Mouse (Mus musculus) intestine, postnatal 0 days (tissue): Measurements from ENCODE around the gene Sugp2. TPM values are rescaled to one million over a fixed set of nuclear protein-coding genes. Genes with fewer than 3 reads are reported as not detected.

Experiments used
- ATAC-seq: fragments of 200-750 bp; cut with Nextera tagmentation; 2 replicates; pipeline ENCODE4 v1.8.0; 2017; ENCODE audit warnings: mild to moderate bottlenecking, moderate TSS enrichment, moderate library complexity
- H3K27ac ChIP-seq: fragments of 300-500 bp; sonication (generic); 2 replicates; pipeline ENCODE4 v1.5.1; 2014; ENCODE audit warnings: mild to moderate bottlenecking, low read depth, low read length, moderate library complexity
- H3K27me3 ChIP-seq: fragments of 300-500 bp; sonication (generic); replicated peaks from 2 replicates; pipeline ENCODE4 v1.6.1; 2014; ENCODE audit warnings: low read length, mixed read lengths; ENCODE audit not compliant: control insufficient read depth, insufficient read depth
- H3K36me3 ChIP-seq: fragments of 300-500 bp; sonication (generic); 2 replicates; pipeline ENCODE4 v1.6.1; 2014; ENCODE audit warnings: mild to moderate bottlenecking, moderate library complexity; ENCODE audit not compliant: control insufficient read depth, insufficient read depth
- H3K4me1 ChIP-seq: fragments of 300-500 bp; sonication (generic); replicated peaks from 2 replicates; pipeline ENCODE4 v1.6.1; 2014; ENCODE audit warnings: antibody characterized with exemption, low read length, mixed read lengths; ENCODE audit not compliant: control insufficient read depth, insufficient read depth
- H3K4me2 ChIP-seq: fragments of 300-500 bp; sonication (generic); replicated peaks from 2 replicates; pipeline ENCODE4 v1.6.1; 2014; ENCODE audit warnings: low read depth, mild to moderate bottlenecking, moderate library complexity
- H3K4me3 ChIP-seq: fragments of 300-500 bp; sonication (generic); 2 replicates; pipeline ENCODE4 v1.5.1; 2014; ENCODE audit warnings: low read depth, low read length
- H3K9ac ChIP-seq: fragments of 300-500 bp; sonication (generic); 2 replicates; pipeline ENCODE4 v1.6.1; 2014; ENCODE audit warnings: mild to moderate bottlenecking, low read depth, low read length
- H3K9me3 ChIP-seq: fragments of 300-500 bp; sonication (generic); 2 replicates; pipeline ENCODE4 v1.6.1; 2016; ENCODE audit warnings: mixed run types; ENCODE audit not compliant: control insufficient read depth
- CTCF ChIP-seq: sonication (generic); IDR thresholded peaks from 2 replicates; pipeline ENCODE4 v1.5.1; 2016; ENCODE audit warnings: low read depth, mild to moderate bottlenecking, control low read depth, antibody characterized with exemption, moderate library complexity
- WGBS: fragments of 180-500 bp; shearing (Covaris S2); extraction: QIAGEN DNeasy Blood & Tissue Kit; methylation state at CpG from one replicate; pipeline ENCODE4 v1.1.7; 2014; 5-methylcytosine and 5-hydroxymethylcytosine counted together
- polyA plus RNA-seq: library from polyadenylated mRNA; unstranded; fragments of >200 nt; fragmentation: Nextera tagmentation; extraction: Ambion mirVana; gene quantifications from 2 replicates; pipeline ENCODE4 v1.2.1, GENCODE M21; 2015

Sugp2 gene
- polyA plus RNA-seq, 1 experiment from 2014 or later, result 8.0 TPM

- no peak for ATAC-seq
- Histone ChIP-seq H3K4me1 (peaks cover 6% of the 10 kb centered on the region; the same call in 1 of the 2 replicates), H3K4me3 (no peak overlapping the region), H3K4me2 (no peak overlapping the region), H3K36me3 (no peaks in the 10 kb centered on the region; the same call in 1 of the 2 replicates), H3K27ac (no peak overlapping the region), H3K9me3 (no peaks in the 10 kb centered on the region), H3K27me3 (no peaks in the 10 kb centered on the region), H3K9ac (no peak overlapping the region)
- WGBS, result 50% methylated on average over 5 of the region's 5 CpGs
- peak; percentile 74 for TF ChIP-seq CTCF
These were observed 33.8 kb upstream of the Sugp2 start for GRCm38 (mm10) chr8:70200098-70200681.

- H3K27ac ChIP-seq, result no peak overlapping the region
- no peak overlapping the region for H3K9ac ChIP-seq
- 67% methylated on average over 3 of the region's 3 CpGs for WGBS
These were observed 32.6 kb upstream of the Sugp2 start for GRCm38 (mm10) chr8:70201417-70201816.

GRCm38 (mm10) chr8:70203072-70203471 lies 31.0 kb upstream of the Sugp2 start:
- H3K27ac ChIP-seq, result no peak overlapping the region
- no peak overlapping the region for H3K4me2 ChIP-seq
- H3K9ac ChIP-seq, result no peak overlapping the region
- no peaks in the 10 kb centered on the region for H3K27me3 ChIP-seq
- no peaks in the 10 kb centered on the region for H3K9me3 ChIP-seq
- no peaks in the 10 kb centered on the region; the same call in 1 of the 2 replicates for H3K36me3 ChIP-seq
- H3K4me3 ChIP-seq, result no peak overlapping the region
- TF ChIP-seq CTCF, result no peak
- 75% methylated on average over 4 of the region's 4 CpGs for WGBS
- no peak for ATAC-seq
- H3K4me1 ChIP-seq, result peaks cover 6% of the 10 kb centered on the region; the same call in 1 of the 2 replicates

More at GRCm38 (mm10) chr8:70201417-70201816, 32.6 kb upstream of the Sugp2 start:
- H3K4me2 ChIP-seq, result no peak overlapping the region
- H3K27me3 ChIP-seq, result no peaks in the 10 kb centered on the region
- H3K4me3 ChIP-seq, result no peak overlapping the region
- H3K9me3 ChIP-seq, result no peaks in the 10 kb centered on the region
- no peaks in the 10 kb centered on the region; the same call in 1 of the 2 replicates for H3K36me3 ChIP-seq
- peaks cover 6% of the 10 kb centered on the region; the same call in 1 of the 2 replicates for H3K4me1 ChIP-seq
- no peak for TF ChIP-seq CTCF
- no peak for ATAC-seq

GRCm38 (mm10) chr8:70204757-70205156 lies 29.3 kb upstream of the Sugp2 start:
- no peaks in the 10 kb centered on the region; the same call in 1 of the 2 replicates for H3K36me3 ChIP-seq
- 60% methylated on average over 1 of the region's 1 CpGs for WGBS
- H3K4me3 ChIP-seq, result no peak overlapping the region
- no peak overlapping the region for H3K27ac ChIP-seq
- H3K9me3 ChIP-seq, result no peaks in the 10 kb centered on the region
- no peaks in the 10 kb centered on the region; the same call in 1 of the 2 replicates for H3K4me1 ChIP-seq
- TF ChIP-seq CTCF, result no peak
- H3K27me3 ChIP-seq, result no peaks in the 10 kb centered on the region
- ATAC-seq, result no peak
- H3K9ac ChIP-seq, result no peak overlapping the region
- H3K4me2 ChIP-seq, result no peak overlapping the region

- H3K4me3 ChIP-seq, result no peak overlapping the region
- H3K4me2 ChIP-seq, result no peak overlapping the region
- no peak for TF ChIP-seq CTCF
- no peaks in the 10 kb centered on the region for H3K9me3 ChIP-seq
- ATAC-seq, result no peak
- H3K9ac ChIP-seq, result no peak overlapping the region; the same call in 1 of the 2 replicates
- no peak overlapping the region; the same call in 1 of the 2 replicates for H3K27ac ChIP-seq
- H3K4me1 ChIP-seq, result 0 out of 2 replicates have a peak, but pooled peaks cover 9% of the 10 kb centered on the region
- 27% methylated on average over 1 of the region's 1 CpGs for WGBS
- H3K36me3 ChIP-seq, result no peaks in the 10 kb centered on the region; the same call in 1 of the 2 replicates
- H3K27me3 ChIP-seq, result no peaks in the 10 kb centered on the region
These were observed 25.9 kb upstream of the Sugp2 start for GRCm38 (mm10) chr8:70208130-70208529.

- H3K4me1 ChIP-seq, result 0 out of 2 replicates have a peak, but pooled peaks cover 9% of the 10 kb centered on the region
- no peaks in the 10 kb centered on the region for H3K27me3 ChIP-seq
- no peak for ATAC-seq
- TF ChIP-seq CTCF, result peak; percentile 18; the same call in 1 of the 2 replicates
- no peaks in the 10 kb centered on the region for H3K9me3 ChIP-seq
- peak overlapping the region; percentile 99 for H3K4me2 ChIP-seq
- H3K9ac ChIP-seq, result 0 out of 2 replicates have a peak overlapping the region, but pooled peaks have one; percentile 17
- no peaks in the 10 kb centered on the region for H3K36me3 ChIP-seq
- peak overlapping the region; percentile 21; the same call in 1 of the 2 replicates for H3K27ac ChIP-seq
- WGBS, result 34% methylated on average over 8 of the region's 8 CpGs
- H3K4me3 ChIP-seq, result no peak overlapping the region
These were observed 23.5 kb upstream of the Sugp2 start for GRCm38 (mm10) chr8:70210538-70210937.
